Mouse (Mus musculus) spleen, adult 2 months (tissue): ENCODE data around the gene Obp1a. TPM values are rescaled to one million over a fixed set of nuclear protein-coding genes. Genes with fewer than 3 reads are reported as not detected.

Experiments used
- DNase-seq, 2 experiments: peaks; one replicate each; pipeline versions ENCODE4 v3.0.0 to v3.0.0-alpha.2; 2012 to 2021; ENCODE audit warnings: low spot score in 2 of 2, low read depth in 1 of 2
- H3K27ac ChIP-seq: fragments of 200-500 bp; 2 replicates; pipeline ENCODE4 v1.5.1; 2012; ENCODE audit warnings: low read length, inconsistent platforms; ENCODE audit not compliant: insufficient read depth
- H3K27me3 ChIP-seq: fragments of 200-500 bp; 2 replicates; pipeline ENCODE4 v1.6.1; 2012; ENCODE audit warnings: mild to moderate bottlenecking, moderate library complexity, low read length, inconsistent platforms; ENCODE audit not compliant: control insufficient read depth, insufficient read depth
- H3K36me3 ChIP-seq: fragments of 200-500 bp; 2 replicates; pipeline ENCODE4 v1.6.1; 2012; ENCODE audit warnings: mild to moderate bottlenecking, low read length, inconsistent platforms; ENCODE audit not compliant: control insufficient read depth, insufficient read depth
- H3K4me1 ChIP-seq: fragments of 200-500 bp; 2 replicates; pipeline ENCODE4 v1.6.1; 2011; ENCODE audit warnings: inconsistent platforms; ENCODE audit not compliant: control insufficient read depth, insufficient read depth, insufficient read length
- H3K4me3 ChIP-seq: fragments of 200-500 bp; 2 replicates; pipeline ENCODE4 v1.5.1; 2011; ENCODE audit warnings: mild to moderate bottlenecking, inconsistent platforms; ENCODE audit not compliant: insufficient read depth, insufficient read length; ENCODE audit errors: extremely low read depth
- CTCF ChIP-seq: fragments of 200-500 bp; IDR thresholded peaks from 2 replicates; pipeline ENCODE4 v1.5.1; 2011; ENCODE audit warnings: mild to moderate bottlenecking, inconsistent platforms; ENCODE audit not compliant: insufficient read depth, insufficient read length, insufficient replicate concordance; ENCODE audit errors: extremely low read depth
- POLR2A ChIP-seq: fragments of 200-500 bp; IDR thresholded peaks from 2 replicates; pipeline ENCODE4 v1.6.1; 2011; ENCODE audit warnings: low read depth, low read length, inconsistent platforms
- WGBS: fragments of 180-500 bp; shearing (Covaris S2); methylation state at CpG from one replicate; pipeline ENCODE4 v1.1.7; 2018; 5-methylcytosine and 5-hydroxymethylcytosine counted together
- polyA plus RNA-seq: library from polyadenylated mRNA; depleted of rRNA; stranded (reverse); fragments of >200 nt; gene quantifications from 2 replicates; pipeline ENCODE4 v1.2.3, GENCODE M21; 2012; rRNA removed

Gene Obp1a
- not detected in 2 replicates for polyA plus RNA-seq

GRCm38 (mm10) chrX:78091274-78091673 is at the start of gene Obp1a:
Gene Obp1a (minus strand): TSS chrX:78091374.
- no peak within 1 kb of the TSS for H3K4me3 ChIP-seq
- TF ChIP-seq POLR2A (no peak), CTCF (no peak)
- no peaks in the 10 kb centered on the region for H3K4me1 ChIP-seq
- H3K27ac ChIP-seq = no peak within 1 kb of the TSS
- H3K27me3 ChIP-seq = no peaks in the 10 kb centered on the region
- H3K36me3 ChIP-seq = no peaks in the 10 kb centered on the region
- DNase-seq = no peak

GRCm38 (mm10) chrX:78125167-78125566 is 34.0 kb upstream of the Obp1a start, which contains the start of gene Gm5938:
Gene Gm5938 (plus strand): TSS chrX:78125467.
- no peaks in the 10 kb centered on the region for H3K27me3 ChIP-seq
- DNase-seq = no peak
- no peaks in the 10 kb centered on the region for H3K4me1 ChIP-seq
- no peak for TF ChIP-seq CTCF
- H3K4me3 ChIP-seq = no peak within 1 kb of the TSS
- WGBS = 67% methylated on average over 1 of the region's 1 CpGs
- H3K27ac ChIP-seq = no peak within 1 kb of the TSS
- H3K36me3 ChIP-seq = no peaks in the 10 kb centered on the region

Other genes with a start within 250 kb of the Obp1a start
- not detected in 2 replicates for gene Pbsn, start 237.8 kb downstream of the Obp1a start, polyA plus RNA-seq
- not detected in 2 replicates for gene Gm14744, start 226.6 kb downstream of the Obp1a start, polyA plus RNA-seq
- not detected in 2 replicates for gene 5430402E10Rik, start 166.3 kb downstream of the Obp1a start, polyA plus RNA-seq
- not detected in 2 replicates for gene Gm5938, start 34.1 kb upstream of the Obp1a start, polyA plus RNA-seq
- not detected in 2 replicates for gene Obp1b, start 95.4 kb upstream of the Obp1a start, polyA plus RNA-seq
- gene Gm14743, start 154.5 kb upstream of the Obp1a start, polyA plus RNA-seq = not detected in 2 replicates